Mouse (Mus musculus) ES-E14 (cell line): ENCODE data around the gene Exd2. TPM values are rescaled to one million over a fixed set of nuclear protein-coding genes. Genes with fewer than 3 reads are reported as not detected.
A peak's percentile ranks its signal among the peaks of the same experiment; 100 is the strongest.

Source experiments
- DNase-seq: peaks from one replicate; pipeline ENCODE4 v3.0.0-alpha.2; 2013; ENCODE audit warnings: low read depth, low spot score
- H3K27ac ChIP-seq: 2 replicates; pipeline ENCODE4 v1.5.1; 2012; ENCODE audit warnings: low read depth, mild to moderate bottlenecking, low read length, moderate library complexity, mixed read lengths; ENCODE audit not compliant: poor library complexity, insufficient read depth, severe bottlenecking
- H3K36me3 ChIP-seq: 2 replicates; pipeline ENCODE4 v1.6.1; 2012; ENCODE audit warnings: mild to moderate bottlenecking, low read length, moderate library complexity, mixed read lengths; ENCODE audit not compliant: control insufficient read depth, poor library complexity, insufficient read depth, severe bottlenecking
- H3K4me1 ChIP-seq, 2 experiments: fragments of 150-350 bp in 1 of 2; sonication (generic) in 1 of 2; 2 replicates each; pipeline ENCODE4 v1.6.1; 2012; ENCODE audit warnings: low read length in 2 of 2, mild to moderate bottlenecking in 1 of 2, mixed read lengths in 1 of 2; ENCODE audit not compliant: control insufficient read depth in 2 of 2, insufficient read depth in 2 of 2, poor library complexity in 1 of 2
- H3K4me3 ChIP-seq, 2 experiments: fragments of 150-350 bp in 1 of 2; sonication (generic) in 1 of 2; 2 replicates each; pipeline ENCODE4 v1.5.1; 2012; ENCODE audit warnings: low read length in 2 of 2, low read depth in 1 of 2, mild to moderate bottlenecking in 1 of 2, mixed read lengths in 1 of 2; ENCODE audit not compliant: insufficient read depth in 1 of 2, poor library complexity in 1 of 2, severe bottlenecking in 1 of 2
- H3K9ac ChIP-seq: 2 replicates; pipeline ENCODE4 v1.6.1; 2012; ENCODE audit warnings: low read depth, mild to moderate bottlenecking, low read length, mixed read lengths; ENCODE audit not compliant: poor library complexity, insufficient read depth, severe bottlenecking
- H3K9me3 ChIP-seq: fragments of 150-350 bp; sonication (generic); 2 replicates; pipeline ENCODE4 v1.6.1; 2012; ENCODE audit warnings: low read depth, mild to moderate bottlenecking, low read length; ENCODE audit not compliant: control insufficient read depth, insufficient read depth
- CHD2 ChIP-seq: IDR thresholded peaks from 2 replicates; pipeline ENCODE4 v1.6.1; 2014; ENCODE audit warnings: mild to moderate bottlenecking, low read depth, low read length, inconsistent platforms
- HCFC1 ChIP-seq: IDR thresholded peaks from 2 replicates; pipeline ENCODE4 v1.6.1; 2012; ENCODE audit warnings: low read length, inconsistent platforms, borderline replicate concordance; ENCODE audit not compliant: insufficient read depth
- MAFK ChIP-seq: IDR thresholded peaks from 2 replicates; pipeline ENCODE4 v1.6.1; 2014; ENCODE audit warnings: mild to moderate bottlenecking, low read depth, low read length, inconsistent platforms; ENCODE audit not compliant: insufficient read depth
- ZC3H11A ChIP-seq: IDR thresholded peaks from 2 replicates; pipeline ENCODE4 v1.6.1; 2012; ENCODE audit warnings: low read depth, mild to moderate bottlenecking, inconsistent platforms, low read length, borderline replicate concordance
- ZNF384 ChIP-seq: IDR thresholded peaks from 2 replicates; pipeline ENCODE4 v1.6.1; 2012; ENCODE audit warnings: low read depth, low read length, inconsistent platforms
- in situ Hi-C, 2 experiments: fragments of 600-800 bp; cut with MboI; formaldehyde crosslinking; loops; one replicate each; pipeline ENCODE4 v1.15.1; 2025; ENCODE audit warnings: low sequenced_read_pairs in 2 of 2, inconsistent platforms in 1 of 2; ENCODE audit not compliant: unreplicated experiment in 2 of 2
- total RNA-seq: library from RNA; depleted of rRNA; stranded (reverse); fragments of 300-350 nt; gene quantifications from 2 replicates; pipeline ENCODE4 v1.2.3, GENCODE M21; 2012; rRNA removed

Gene Exd2
- 34.8 and 45.8 TPM in 2 replicates for total RNA-seq

DNA sequence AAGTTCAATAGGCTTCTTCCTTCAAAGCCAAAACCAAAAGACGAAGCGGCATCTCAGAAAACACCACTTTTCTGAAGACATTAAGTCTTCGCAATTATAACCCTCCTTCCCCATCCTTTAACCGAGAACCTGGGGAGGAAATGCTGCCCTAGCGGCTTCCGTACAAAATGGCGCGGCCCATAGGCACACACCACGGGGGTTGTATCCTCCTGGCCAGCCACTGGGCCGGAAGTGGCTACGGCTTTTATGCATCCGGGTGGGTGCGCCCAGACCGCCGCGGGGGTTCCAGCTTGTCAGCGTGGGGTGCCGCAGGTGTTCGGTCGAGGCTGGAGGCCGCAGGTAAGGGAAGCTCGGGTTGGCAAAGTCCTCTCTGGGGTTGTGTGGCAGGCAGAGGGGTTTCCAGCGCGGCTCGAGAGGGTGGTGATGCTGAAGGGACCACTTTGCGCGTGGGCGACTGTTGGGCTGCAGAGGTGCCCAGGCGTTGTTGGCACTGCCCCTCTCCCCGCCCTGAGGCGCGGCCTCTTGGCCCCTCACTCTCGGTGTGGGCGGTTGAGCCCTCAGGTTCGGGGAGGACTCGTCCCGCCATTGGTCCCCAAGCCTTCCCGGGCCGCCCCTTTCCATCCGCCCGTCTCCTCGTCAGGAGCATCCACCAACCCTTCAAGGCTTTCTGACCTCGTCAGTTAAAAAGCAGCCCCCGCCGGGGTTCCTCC is at the start of gene Exd2:
TSS of gene Exd2 (plus strand) at position 154 of the 710 bp plus-strand sequence.
- H3K36me3 ChIP-seq = no peaks in the 10 kb centered on the region
- peak within 1 kb of the TSS; percentile 86 for H3K27ac ChIP-seq
- no peaks in the 10 kb centered on the region for H3K9me3 ChIP-seq
- no peak for TF ChIP-seq MAFK
- TF ChIP-seq HCFC1 = peak; percentile 83; the same call in 1 of the 2 replicates
- peak within 1 kb of the TSS; percentile 91 for H3K9ac ChIP-seq
- peak; percentile 69 for DNase-seq
- peaks cover 0 to 3% of the 10 kb centered on the region in 2 experiments; a peak in 1 of 4 replicates for H3K4me1 ChIP-seq
- H3K4me3 ChIP-seq = peak within 1 kb of the TSS; percentile 92 to 96
- in situ Hi-C loops = no loop called here

DNA sequence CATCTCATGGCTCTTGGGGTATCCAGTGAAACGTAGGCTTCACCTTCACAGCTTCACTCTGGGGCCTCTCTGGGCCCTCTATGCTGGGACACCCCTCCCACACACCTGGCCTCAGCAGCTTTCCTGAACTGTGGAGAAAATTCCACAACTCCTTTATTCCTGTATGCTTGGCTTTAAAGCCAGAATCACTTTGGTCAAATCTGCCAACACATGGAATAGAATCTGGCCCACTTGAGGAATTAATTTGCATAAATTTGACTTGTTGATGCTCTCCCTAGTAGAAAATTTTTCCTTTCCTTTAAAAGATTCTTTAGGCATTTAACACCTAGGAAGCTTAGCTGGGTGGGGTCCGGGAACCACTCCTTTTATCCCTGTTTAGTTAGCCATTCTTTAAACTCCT is 47.8 kb upstream of the Exd2 start:
- no peak overlapping the region for H3K9ac ChIP-seq
- in situ Hi-C loops = no loop called here
- H3K4me3 ChIP-seq = no peak overlapping the region
- DNase-seq = no peak
- no peak for TF ChIP-seq CHD2
- no peak for TF ChIP-seq ZNF384
- TF ChIP-seq HCFC1 = no peak
- TF ChIP-seq ZC3H11A = no peak
- TF ChIP-seq MAFK = no peak
- no peak overlapping the region for H3K27ac ChIP-seq
- H3K9me3 ChIP-seq = peaks cover 12% of the 10 kb centered on the region
- no peaks in the 10 kb centered on the region for H3K36me3 ChIP-seq
- H3K4me1 ChIP-seq = no peaks in the 10 kb centered on the region

DNA sequence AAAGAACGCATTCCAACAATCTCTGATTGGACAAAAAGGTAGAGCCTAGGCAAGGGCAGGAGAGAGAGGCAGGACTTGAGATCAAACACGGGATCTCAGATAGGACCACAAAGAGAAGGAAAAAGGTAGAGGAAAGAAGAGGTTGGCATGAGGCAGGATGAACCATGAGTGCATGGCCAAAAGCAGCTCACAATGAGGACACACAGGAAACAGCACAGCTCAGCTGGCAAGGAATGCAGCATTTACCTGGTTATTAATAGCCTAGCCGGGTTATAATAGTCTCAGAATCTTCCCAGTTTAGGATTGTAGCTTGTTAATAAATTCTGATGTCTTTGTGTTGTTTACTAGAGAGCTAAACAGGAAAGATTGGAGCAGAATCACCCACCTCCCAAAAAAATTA is 35.2 kb upstream of the Exd2 start:
- no peaks in the 10 kb centered on the region for H3K4me1 ChIP-seq
- H3K4me3 ChIP-seq = no peak overlapping the region
- TF ChIP-seq HCFC1 (no peak), CHD2 (no peak), ZC3H11A (no peak), ZNF384 (no peak), MAFK (no peak)
- in situ Hi-C loops = no loop called here
- no peak for DNase-seq
- no peaks in the 10 kb centered on the region; the same call in 1 of the 2 replicates for H3K36me3 ChIP-seq
- H3K9me3 ChIP-seq = peaks cover 4% of the 10 kb centered on the region; the same call in 1 of the 2 replicates
- H3K9ac ChIP-seq = no peak overlapping the region
- H3K27ac ChIP-seq = no peak overlapping the region

DNA sequence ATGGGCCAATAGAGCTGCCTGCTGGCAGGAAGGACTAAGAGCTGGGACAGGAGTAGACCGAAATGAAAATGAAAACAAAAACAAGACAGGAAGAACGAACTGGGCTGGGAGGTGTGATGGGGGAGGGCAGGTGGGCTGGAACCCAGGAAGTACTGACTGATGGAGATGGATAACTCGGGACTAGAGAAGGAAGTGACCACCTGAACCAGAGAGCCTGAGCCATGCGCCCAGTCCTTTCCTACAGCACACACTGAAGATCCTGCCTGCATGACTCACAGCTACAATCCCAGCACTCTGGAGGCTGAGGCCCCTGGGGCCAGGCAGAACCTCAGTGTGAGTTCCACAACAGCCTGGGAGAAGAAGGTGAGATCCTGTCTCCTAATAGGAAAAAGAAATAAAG is 29.6 kb upstream of the Exd2 start:
- Histone ChIP-seq H3K27ac (no peak overlapping the region), H3K9ac (no peak overlapping the region), H3K9me3 (no peaks in the 10 kb centered on the region), H3K4me3 (no peak overlapping the region), H3K36me3 (peaks cover 2% of the 10 kb centered on the region), H3K4me1 (peaks cover 0 to 2% of the 10 kb centered on the region in 2 experiments; a peak in 1 of 4 replicates)
- DNase-seq = no peak
- in situ Hi-C loops = no loop called here
- TF ChIP-seq ZNF384 (no peak), HCFC1 (no peak), ZC3H11A (no peak), MAFK (no peak), CHD2 (no peak)
